Mouse (Mus musculus): ENCODE data around the gene Cnih2. TPM values are rescaled to one million over a fixed set of nuclear protein-coding genes. Genes with fewer than 3 reads are reported as not detected.

The Cnih2 gene
- total RNA-seq, 2 experiments from 2014 or later = 595 to 617 TPM

DNA sequence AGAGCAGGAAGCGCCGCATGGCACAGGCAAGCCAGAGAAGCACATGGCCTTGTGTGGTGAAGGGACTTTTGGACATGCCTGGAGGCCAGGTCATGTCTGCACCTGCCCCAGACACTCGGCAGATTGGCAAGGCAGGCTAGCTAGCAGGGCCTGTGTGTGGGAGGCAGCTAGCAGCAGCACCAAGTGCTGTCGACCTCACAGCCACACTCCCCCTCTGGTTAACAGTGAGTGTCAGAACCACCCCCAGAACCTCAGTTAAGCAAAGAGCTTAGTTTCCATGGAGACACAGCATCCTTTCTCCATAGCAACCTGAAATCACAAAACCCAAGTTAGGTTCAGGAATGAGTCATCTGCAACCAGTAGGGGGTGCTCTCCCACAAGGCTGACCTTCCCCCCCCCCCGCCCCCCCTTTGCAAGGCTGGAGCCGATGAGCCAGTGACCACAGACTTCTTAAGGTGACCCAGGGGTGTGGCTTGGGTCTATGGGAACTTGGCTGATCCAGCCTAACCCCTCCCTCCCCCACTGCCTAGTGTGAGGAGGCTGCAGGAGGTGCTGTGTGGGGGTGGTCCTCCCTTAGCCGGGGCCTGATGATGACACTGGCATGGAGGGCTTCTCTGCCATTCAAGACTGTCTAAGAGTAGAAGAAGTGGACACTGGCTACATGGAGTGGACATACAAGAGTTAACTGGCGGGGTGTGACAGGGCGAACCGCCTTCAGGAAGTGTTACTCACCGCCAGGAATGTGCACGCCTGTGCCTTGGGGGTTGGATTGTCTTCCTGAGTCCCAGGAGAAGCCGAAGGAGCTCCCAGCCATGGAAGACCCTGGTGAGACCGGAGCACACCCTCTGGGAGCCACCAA, 48.0 kb downstream of the Cnih2 start, which contains the start of gene Rin1:
Gene Rin1 (plus strand): TSS at position 435 of the 859 bp plus-strand sequence.
- peak; percentile 79 to 92 for DNase-seq (ENCODE audit: low spot score in 2 of 2)

DNA sequence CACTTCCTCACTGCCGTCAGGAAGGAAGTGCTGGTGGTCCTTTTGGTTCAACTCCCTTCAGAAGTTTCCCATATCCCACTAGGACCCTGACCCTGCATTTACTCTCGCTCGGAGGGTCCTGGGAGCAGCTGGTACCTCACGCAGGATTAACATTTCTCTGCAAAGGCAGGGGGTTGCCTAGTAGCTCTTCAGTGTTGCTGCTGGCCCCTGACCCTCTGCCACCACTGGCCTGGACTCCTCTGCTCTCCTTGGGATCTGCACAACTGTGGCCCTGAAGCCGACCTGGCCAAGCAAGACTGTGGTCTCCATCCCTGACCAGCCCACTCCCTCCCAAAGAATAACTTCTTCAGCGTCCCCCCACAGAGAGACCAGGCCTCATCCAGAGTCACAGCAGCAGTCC, 49.0 kb downstream of the Cnih2 start:
- no peak for DNase-seq (ENCODE audit: low spot score in 2 of 2)

GRCm38 (mm10) chr19:5048138-5049056, 49.9 kb downstream of the Cnih2 start:
- peak; percentile 73 to 84 for DNase-seq (ENCODE audit: low spot score in 2 of 2)

GRCm38 (mm10) chr19:5045531-5045930, 52.8 kb downstream of the Cnih2 start:
- no peak for DNase-seq (ENCODE audit: low spot score in 2 of 2)

Other genes with a start within 250 kb of the Cnih2 start
- gene Ctsf, start 243.4 kb downstream of the Cnih2 start, total RNA-seq (2021) = 100 to 1,000 TPM; 104 to 111 TPM
- gene Actn3, start 220.6 kb downstream of the Cnih2 start, total RNA-seq (2021) = under 1 TPM; 0.89 to 0.96 TPM
- 10 to 100 TPM; 22.4 to 24.3 TPM for gene Zdhhc24, start 219.9 kb downstream of the Cnih2 start, total RNA-seq (2021)
- 10 to 100 TPM; 36.8 to 40.0 TPM for gene Bbs1, start 191.9 kb downstream of the Cnih2 start, total RNA-seq (2021)
- 10 to 100 TPM; 37.2 to 39.0 TPM for gene Dpp3, start 170.2 kb downstream of the Cnih2 start, total RNA-seq (2021)
- 10 to 100 TPM; 26.2 to 31.3 TPM for gene Peli3, start 155.4 kb downstream of the Cnih2 start, total RNA-seq (2021)
- gene Mrpl11, start 136.4 kb downstream of the Cnih2 start, total RNA-seq (2021) = 10 to 100 TPM; 60.7 to 62.1 TPM
- 10 to 100 TPM; 12.4 to 15.1 TPM for gene Npas4, start 108.2 kb downstream of the Cnih2 start, total RNA-seq (2021)
- 10 to 100 TPM; 16.0 to 17.5 TPM for gene Slc29a2, start 74.7 kb downstream of the Cnih2 start, total RNA-seq (2021)
- 100 to 1,000 TPM; 114 to 120 TPM for gene B4gat1, start 59.7 kb downstream of the Cnih2 start, total RNA-seq (2021)
- 1 to 10 TPM; 6.2 to 6.7 TPM for gene AC124502.3, start 59.6 kb downstream of the Cnih2 start, total RNA-seq (2021)
- 10 to 100 TPM; 22.4 to 23.2 TPM for gene Brms1, start 57.2 kb downstream of the Cnih2 start, total RNA-seq (2021)
- gene Rin1, start 48.0 kb downstream of the Cnih2 start, total RNA-seq (2021) = 100 to 1,000 TPM; 106 to 107 TPM
- 1 to 10 TPM; 1.7 to 1.8 TPM for gene Cd248, start 30.4 kb downstream of the Cnih2 start, total RNA-seq (2021)
- 100 to 1,000 TPM; 124 to 128 TPM for gene Tmem151a, start 13.0 kb downstream of the Cnih2 start, total RNA-seq (2021)
- 10 to 100 TPM; 21.6 to 24.0 TPM for gene Yif1a, start 10.0 kb downstream of the Cnih2 start, total RNA-seq (2021)
- gene Rab1b, start 8.6 kb upstream of the Cnih2 start, total RNA-seq (2021) = 100 to 1,000 TPM; 160 to 170 TPM
- gene Klc2, start 20.0 kb upstream of the Cnih2 start, total RNA-seq (2021) = 100 to 1,000 TPM; 230 to 231 TPM
- gene Pacs1, start 174.6 kb upstream of the Cnih2 start, total RNA-seq (2021) = 10 to 100 TPM; 52.1 to 52.5 TPM
- gene Sf3b2, start 196.9 kb upstream of the Cnih2 start, total RNA-seq (2021) = 100 to 1,000 TPM; 215 to 219 TPM
- 100 to 1,000 TPM; 102 to 107 TPM for gene Gal3st3, start 199.8 kb upstream of the Cnih2 start, total RNA-seq (2021)
- gene Catsper1, start 237.2 kb upstream of the Cnih2 start, total RNA-seq (2021) = not detected